Mouse (Mus musculus) C2C12 (cell line): Measurements from ENCODE around the gene Sept9. TPM values are rescaled to one million over a fixed set of nuclear protein-coding genes. Genes with fewer than 3 reads are reported as not detected.

Experiments
- H3K27me3 ChIP-seq: one replicate; pipeline ENCODE4 v1.6.1; 2011; ENCODE audit not compliant: control insufficient read depth, insufficient read depth, insufficient read length
- H3K36me3 ChIP-seq: one replicate; pipeline ENCODE4 v1.6.1; 2011; ENCODE audit not compliant: control insufficient read depth, insufficient read depth
- H3K4me3 ChIP-seq: one replicate; pipeline ENCODE4 v1.5.1; 2011; ENCODE audit warnings: mild to moderate bottlenecking, control low read depth; ENCODE audit not compliant: poor library complexity, insufficient read depth, severe bottlenecking
- H3K79me2 ChIP-seq: one replicate; pipeline ENCODE4 v1.6.1; 2011; ENCODE audit not compliant: control insufficient read depth, insufficient read depth
- H3K79me3 ChIP-seq: one replicate; pipeline ENCODE4 v1.6.1; 2011; ENCODE audit warnings: low read depth, control low read depth
- H3ac ChIP-seq: one replicate; pipeline ENCODE3; 2011; ENCODE audit warnings: low read depth; ENCODE audit not compliant: control insufficient read depth, insufficient read length
- CEBPB ChIP-seq: IDR thresholded peaks from one replicate; pipeline ENCODE4 v1.6.1; 2011; ENCODE audit warnings: low read depth, mild to moderate bottlenecking, control low read depth, moderate library complexity
- CTCF ChIP-seq: IDR thresholded peaks from one replicate; pipeline ENCODE4 v1.5.1; 2011; ENCODE audit not compliant: control insufficient read depth, insufficient read depth, insufficient read length
- FOSL1 ChIP-seq: IDR thresholded peaks from one replicate; pipeline ENCODE4 v1.8.0; 2011; ENCODE audit warnings: mild to moderate bottlenecking, low read length; ENCODE audit not compliant: poor library complexity, insufficient read depth, severe bottlenecking
- MAX ChIP-seq: IDR thresholded peaks from one replicate; pipeline ENCODE4 v1.6.1; 2011; ENCODE audit warnings: mild to moderate bottlenecking, control low read depth
- MYOD1 ChIP-seq: IDR thresholded peaks from one replicate; pipeline ENCODE4 v1.6.1; 2011; ENCODE audit warnings: low read depth; ENCODE audit not compliant: control insufficient read depth, insufficient read length
- MYOG ChIP-seq: IDR thresholded peaks from one replicate; pipeline ENCODE4 v1.6.1; 2011; ENCODE audit not compliant: control insufficient read depth, insufficient read length; ENCODE audit errors: extremely low read depth
- USF1 ChIP-seq: IDR thresholded peaks from one replicate; pipeline ENCODE4 v1.6.1; 2011; ENCODE audit warnings: low read depth, mild to moderate bottlenecking, control low read depth, moderate library complexity
- polyA plus RNA-seq: library from polyadenylated mRNA; unstranded; fragments of >200 nt; fragmentation: generic; extraction: Trizol; gene quantifications from one replicate; pipeline ENCODE4 v1.2.1, GENCODE M21; 2012; ENCODE audit warnings: missing spikeins

Sept9 gene
- polyA plus RNA-seq, 1 experiment: 266 TPM

DNA sequence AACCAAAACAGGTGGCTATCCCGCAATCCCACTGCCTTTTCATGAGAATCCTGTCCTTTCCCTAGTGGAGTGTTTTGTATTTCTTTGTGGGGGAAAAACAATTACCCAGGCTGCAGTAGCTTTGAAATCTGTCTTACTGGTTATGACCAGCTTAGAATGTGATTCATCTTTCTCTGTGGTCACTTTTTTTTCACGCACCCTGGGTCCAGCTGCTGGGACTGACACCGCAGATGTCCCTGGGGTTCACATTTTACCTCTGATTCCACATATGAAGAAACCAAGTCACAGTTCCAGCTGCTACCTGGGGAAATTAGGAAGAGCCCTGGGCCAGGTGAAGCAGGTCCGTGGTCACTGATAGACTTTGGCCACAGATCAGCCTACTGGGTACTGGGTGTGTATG is 194.3 kb downstream of the Sept9 start:
- H3K4me3 ChIP-seq: no peak overlapping the region
- no peak overlapping the region for H3ac ChIP-seq
- H3K27me3 ChIP-seq: peaks cover 8% of the 10 kb centered on the region
- no peaks in the 10 kb centered on the region for H3K36me3 ChIP-seq
- TF ChIP-seq MYOD1 (peak; percentile 62), CEBPB (no peak)
- H3K79me2 ChIP-seq: no peaks in the 10 kb centered on the region
- no peaks in the 10 kb centered on the region for H3K79me3 ChIP-seq

DNA sequence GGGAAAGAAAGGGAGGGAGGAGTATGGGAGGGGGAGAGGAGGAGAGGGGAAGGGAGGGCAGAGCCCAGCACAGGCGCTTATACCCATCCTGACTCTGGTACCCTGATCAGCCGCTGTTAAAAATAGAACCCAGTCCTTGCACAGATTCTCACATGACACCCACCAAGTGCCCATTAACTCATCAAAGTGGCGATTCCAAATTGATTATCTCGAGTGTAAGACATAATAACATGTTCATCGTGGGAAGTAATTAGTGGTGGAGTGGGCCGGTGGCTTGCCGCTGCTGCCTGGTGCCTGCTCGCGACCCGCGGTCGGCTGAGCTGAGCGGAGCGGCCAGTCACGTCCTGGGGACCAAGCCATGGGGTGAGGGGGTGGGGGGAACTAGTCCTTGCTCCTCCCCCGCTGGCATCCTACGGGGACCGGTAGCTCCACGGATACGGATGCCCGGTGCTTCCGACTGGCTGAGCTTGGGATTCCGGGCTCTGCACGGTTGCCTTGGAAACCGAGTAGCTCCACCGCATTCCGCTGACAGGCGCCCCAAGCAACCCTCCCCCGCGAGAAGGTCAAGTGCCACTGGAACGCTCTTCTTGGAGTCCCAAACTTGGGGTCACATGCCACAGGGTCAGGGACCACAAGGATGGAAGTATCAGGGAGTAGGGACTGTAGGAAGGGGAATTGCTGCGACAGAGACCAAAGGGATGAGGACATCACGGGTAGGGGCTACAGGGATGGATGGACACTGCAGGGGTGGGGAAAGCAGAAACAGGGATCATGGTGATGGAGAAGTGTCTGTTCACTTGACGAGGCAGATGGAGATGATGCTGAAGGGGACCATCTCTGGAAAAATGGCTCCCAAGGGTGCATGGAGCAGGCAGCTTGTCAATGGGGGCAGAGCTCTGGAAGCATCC is 195.0 kb downstream of the Sept9 start:
- Histone ChIP-seq H3ac (no peak overlapping the region), H3K36me3 (no peaks in the 10 kb centered on the region), H3K4me3 (no peak overlapping the region), H3K79me2 (no peaks in the 10 kb centered on the region), H3K27me3 (peaks cover 10% of the 10 kb centered on the region), H3K79me3 (no peaks in the 10 kb centered on the region)
- TF ChIP-seq MYOD1: no peak
- no peak for TF ChIP-seq MAX
- TF ChIP-seq USF1: no peak
- TF ChIP-seq CEBPB: no peak
- TF ChIP-seq CTCF: no peak
- no peak for TF ChIP-seq FOSL1
- TF ChIP-seq MYOG: no peak

DNA sequence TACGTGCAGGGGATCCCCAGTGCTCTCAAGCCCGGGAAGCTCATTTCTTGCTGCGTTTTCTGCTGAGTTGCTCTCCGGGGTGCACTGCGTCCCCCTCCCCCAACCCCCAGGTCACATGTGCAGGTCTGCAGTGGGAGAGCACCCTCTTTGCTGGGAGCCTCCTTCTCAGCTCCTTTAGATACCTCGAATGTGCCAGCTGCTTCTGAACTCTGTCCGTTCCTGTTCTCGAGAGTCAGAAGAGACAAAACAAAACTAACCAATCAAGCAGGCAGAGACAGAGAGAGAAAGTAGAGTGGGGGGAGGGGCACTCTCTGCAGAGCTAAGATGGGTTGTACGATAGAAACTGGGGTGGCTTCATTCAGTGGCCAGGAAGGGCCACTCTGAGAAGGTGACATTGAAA is 195.8 kb downstream of the Sept9 start:
- Histone ChIP-seq H3K79me2 (no peaks in the 10 kb centered on the region), H3K4me3 (no peak overlapping the region), H3K79me3 (no peaks in the 10 kb centered on the region), H3ac (no peak overlapping the region), H3K36me3 (no peaks in the 10 kb centered on the region), H3K27me3 (peaks cover 13% of the 10 kb centered on the region)
- TF ChIP-seq FOSL1 (no peak), MYOD1 (no peak), CEBPB (no peak), MAX (no peak), USF1 (no peak), MYOG (no peak), CTCF (no peak)

DNA sequence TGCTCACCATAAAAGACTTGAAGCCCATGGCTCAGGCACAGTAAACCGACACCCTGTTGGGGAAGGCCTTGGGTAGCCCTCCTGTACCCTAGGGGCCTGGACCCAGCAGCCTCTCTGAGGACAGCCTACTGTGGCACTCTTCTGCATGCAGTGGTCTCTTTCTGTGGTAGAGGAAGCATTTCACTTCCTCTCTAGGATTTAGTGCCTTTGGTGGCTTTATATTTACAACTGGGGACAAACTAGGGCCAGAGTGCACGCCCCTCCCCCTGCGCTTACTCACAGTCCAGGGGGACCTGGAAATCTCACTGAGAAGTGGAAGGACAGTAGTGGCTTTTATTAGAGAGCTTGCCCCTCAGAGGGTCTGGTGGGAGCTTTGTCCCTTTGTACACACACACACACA is 197.5 kb downstream of the Sept9 start:
- Histone ChIP-seq H3K36me3 (no peaks in the 10 kb centered on the region), H3K27me3 (peaks cover 17% of the 10 kb centered on the region), H3K79me2 (no peaks in the 10 kb centered on the region), H3ac (no peak overlapping the region), H3K4me3 (no peak overlapping the region), H3K79me3 (no peaks in the 10 kb centered on the region)
- TF ChIP-seq FOSL1: no peak

DNA sequence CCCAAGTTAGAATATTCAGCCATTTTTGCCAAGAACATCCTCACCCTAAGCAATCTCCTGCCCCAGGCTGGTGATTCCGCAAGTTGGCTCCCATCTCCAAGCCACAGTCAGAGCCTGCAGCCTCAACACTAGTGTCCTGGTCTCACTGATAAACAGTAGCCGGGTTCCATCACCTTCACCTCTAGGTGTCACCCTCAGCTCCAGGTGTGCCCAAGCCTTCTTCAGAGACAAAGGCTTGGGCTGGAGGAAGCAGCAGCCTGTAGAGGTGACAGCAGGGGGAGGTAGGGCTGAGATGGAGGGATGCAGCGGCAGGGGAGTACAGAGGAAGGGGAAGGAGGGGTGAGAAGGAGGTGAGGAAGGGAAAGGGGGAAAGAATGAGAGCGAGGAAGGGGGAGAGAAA is 198.3 kb downstream of the Sept9 start:
- H3K79me2 ChIP-seq: no peaks in the 10 kb centered on the region
- H3K79me3 ChIP-seq: no peaks in the 10 kb centered on the region
- no peak overlapping the region for H3ac ChIP-seq
- no peaks in the 10 kb centered on the region for H3K36me3 ChIP-seq
- TF ChIP-seq MAX (no peak), CTCF (no peak)
- H3K4me3 ChIP-seq: no peak overlapping the region
- H3K27me3 ChIP-seq: peaks cover 17% of the 10 kb centered on the region

DNA sequence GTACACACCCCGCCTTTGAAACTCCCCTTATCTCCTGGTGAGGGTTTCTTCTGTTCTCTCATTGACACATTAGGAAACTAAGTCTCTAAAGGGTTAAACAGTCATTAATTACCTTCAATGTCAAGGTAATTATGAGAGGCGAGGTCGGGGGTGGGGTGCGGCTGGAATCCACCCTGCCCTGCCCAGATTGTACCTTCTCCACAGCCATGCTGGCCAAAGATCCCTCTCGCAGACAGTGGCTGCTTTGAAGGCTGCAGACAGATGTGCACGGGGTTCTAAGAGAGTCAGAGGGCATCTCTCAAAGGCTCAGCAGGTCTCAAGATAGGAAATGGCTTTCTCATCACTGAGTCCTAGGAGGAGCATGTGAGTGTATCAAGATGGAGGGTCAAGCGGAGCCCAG is 198.7 kb downstream of the Sept9 start:
- no peak for TF ChIP-seq CEBPB
- no peak for TF ChIP-seq CTCF
- TF ChIP-seq MAX: no peak
- no peak for TF ChIP-seq MYOG
- TF ChIP-seq MYOD1: no peak
- no peak for TF ChIP-seq FOSL1
- TF ChIP-seq USF1: no peak
- no peak overlapping the region for H3ac ChIP-seq
- no peaks in the 10 kb centered on the region for H3K79me3 ChIP-seq
- H3K4me3 ChIP-seq: no peak overlapping the region
- no peaks in the 10 kb centered on the region for H3K36me3 ChIP-seq
- peaks cover 17% of the 10 kb centered on the region for H3K27me3 ChIP-seq
- no peaks in the 10 kb centered on the region for H3K79me2 ChIP-seq
